Mouse (Mus musculus): ENCODE measurements at regions not wholly inside any gene's neighbourhood (a gene's known extent, or its start where the extent isn't known, plus 50 kb on each side); places are given as distances from the start of the nearest gene placed in this dataset.

- no peak for TF ChIP-seq GATA4 (IDR thresholded peaks at IDR 0.05; ENCODE audit: insufficient replicate concordance, low read length)
Observed at GRCm38 (mm10) chr4:72060605-72061352, 139.9 kb downstream of the Tle1 start.

GRCm38 (mm10) chr4:72049638-72050454 is 150.9 kb downstream of the Tle1 start:
- no peak; the same call in 1 of the 2 replicates for TF ChIP-seq GATA4 (IDR thresholded peaks at IDR 0.05; ENCODE audit: insufficient replicate concordance, low read length)

- TF ChIP-seq GATA4 (IDR thresholded peaks at IDR 0.05; ENCODE audit: insufficient replicate concordance, low read length) = no peak
Observed at GRCm38 (mm10) chr4:72022152-72022551, 178.6 kb downstream of the Tle1 start.

GRCm38 (mm10) chr4:72014221-72014850 is 186.4 kb downstream of the Tle1 start:
- no peak for TF ChIP-seq GATA4 (IDR thresholded peaks at IDR 0.05; ENCODE audit: insufficient replicate concordance, low read length)

- TF ChIP-seq GATA4 (IDR thresholded peaks at IDR 0.05; ENCODE audit: insufficient replicate concordance, low read length) = no peak
Observed at GRCm38 (mm10) chr4:72013583-72013982, 187.1 kb downstream of the Tle1 start.

GRCm38 (mm10) chr4:72010316-72010715 is 190.4 kb downstream of the Tle1 start:
- TF ChIP-seq GATA4 (IDR thresholded peaks at IDR 0.05; ENCODE audit: insufficient replicate concordance, low read length) = no peak

GRCm38 (mm10) chr4:72005926-72006325 is 194.8 kb downstream of the Tle1 start:
- no peak for TF ChIP-seq GATA4 (IDR thresholded peaks at IDR 0.05; ENCODE audit: insufficient replicate concordance, low read length)

GRCm38 (mm10) chr4:72001221-72001875 is 199.4 kb downstream of the Tle1 start:
- no peak for TF ChIP-seq GATA4 (IDR thresholded peaks at IDR 0.05; ENCODE audit: insufficient replicate concordance, low read length)

- TF ChIP-seq GATA4 (IDR thresholded peaks at IDR 0.05; ENCODE audit: insufficient replicate concordance, low read length) = 0 out of 2 replicates have a peak, but pooled peaks have one; percentile 33
Observed at GRCm38 (mm10) chr4:71968701-71969100, 210.9 kb upstream of the Gm11232 start.

GRCm38 (mm10) chr4:71953441-71953840 is 195.7 kb upstream of the Gm11232 start:
- TF ChIP-seq GATA4 (IDR thresholded peaks at IDR 0.05; ENCODE audit: insufficient replicate concordance, low read length) = no peak

- TF ChIP-seq GATA4 (IDR thresholded peaks at IDR 0.05; ENCODE audit: insufficient replicate concordance, low read length) = no peak
Observed at GRCm38 (mm10) chr4:71933240-71933986, 175.6 kb upstream of the Gm11232 start.

GRCm38 (mm10) chr4:71932818-71933217 is 175.1 kb upstream of the Gm11232 start:
- TF ChIP-seq GATA4 (IDR thresholded peaks at IDR 0.05; ENCODE audit: insufficient replicate concordance, low read length) = no peak

GRCm38 (mm10) chr4:71911551-71911950 is 153.8 kb upstream of the Gm11232 start:
- no peak for TF ChIP-seq GATA4 (IDR thresholded peaks at IDR 0.05; ENCODE audit: insufficient replicate concordance, low read length)

GRCm38 (mm10) chr4:71875651-71876050 is 117.9 kb upstream of the Gm11232 start:
- TF ChIP-seq GATA4 (IDR thresholded peaks at IDR 0.05; ENCODE audit: insufficient replicate concordance, low read length) = no peak
